14 mouse cellular contexts compared by ENCODE assay signal in genomic region chr11:117138795-117139463, GRCm38 (mm10). TPM values are rescaled to one million over a fixed set of nuclear protein-coding genes. Genes with fewer than 3 reads are reported as not detected.
DNase-seq lines count a peak whose midpoint lies in the region; ATAC-seq and TF ChIP-seq lines count a peak whose summit lies in the region.
"Had no signal": no experiment of that assay in that cellular context is flagged by ENCODE, and none has a peak within 500 bp of the region (broad histone marks: within the 10 kb centered on the region; RNA-seq: fewer than 3 reads in every experiment).

No protein-coding gene starts in this region.

- H3K36me3 ChIP-seq in heart, adult 2 months (ENCODE audit: control insufficient read depth, insufficient read depth, low read length) = peaks cover 10% of the 10 kb centered on the region; the same call in 1 of the 2 replicates
- H3K36me3 ChIP-seq in G1E (replicated peaks) = peaks cover 89% of the 10 kb centered on the region
- peaks cover 37% of the 10 kb centered on the region for H3K36me3 ChIP-seq in heart, embryonic 13.5 days

- no peaks in the 10 kb centered on the region for H3K27me3 ChIP-seq in heart, adult 2 months (ENCODE audit: control insufficient read depth, insufficient read depth, low read length)
- H3K27me3 ChIP-seq in G1E (ENCODE audit: insufficient read depth, low read length) = no peaks in the 10 kb centered on the region
- no peaks in the 10 kb centered on the region for H3K27me3 ChIP-seq in heart, embryonic 13.5 days (replicated peaks)
- H3K27me3 ChIP-seq: intestine, embryonic 15.5 days had no signal

- TF ChIP-seq POLR2A in heart, adult 2 months (IDR thresholded peaks at IDR 0.05; ENCODE audit: insufficient read depth, low read depth, low read length) = no peak

- peak; percentile 42 for TF ChIP-seq CTCF in heart, adult 2 months (IDR thresholded peaks at IDR 0.05)
- TF ChIP-seq CTCF in G1E (IDR thresholded peaks at IDR 0.05; ENCODE audit: low read depth, low read length) = no peak

- H3K27ac ChIP-seq in heart, adult 2 months = peak overlapping the region; percentile 42
- H3K27ac ChIP-seq in heart, embryonic 13.5 days (replicated peaks) = peak overlapping the region; percentile 40; the same call in 1 of the 2 replicates
- H3K27ac ChIP-seq: intestine, embryonic 15.5 days had no signal

- peaks cover 8% of the 10 kb centered on the region for H3K79me2 ChIP-seq in heart, adult 2 months (replicated peaks; ENCODE audit: control insufficient read depth, insufficient read depth, low read length)

- no peaks in the 10 kb centered on the region for H3K9me3 ChIP-seq in G1E (replicated peaks)
- H3K9me3 ChIP-seq in heart, embryonic 13.5 days = no peaks in the 10 kb centered on the region
- H3K9me3 ChIP-seq: intestine, embryonic 15.5 days had no signal

- 37% methylated on average over 12 of the region's 12 CpGs for WGBS in heart, adult 2 months
- 41% methylated on average over 12 of the region's 12 CpGs for WGBS in heart, embryonic 13.5 days

- peak; percentile 71 to 73 for DNase-seq in cerebellum, postnatal 10 days
- no peak for DNase-seq in cerebellum, adult 9-11 months
- peak; percentile 61 to 74 for DNase-seq in heart, adult 2 months
- DNase-seq in heart, adult 8-10 months (ENCODE audit: low spot score) = no peak
- peak; percentile 49 for DNase-seq in G1E (ENCODE audit: low spot score)
- DNase-seq in urinary bladder, adult 18-20 months (ENCODE audit: low spot score in 2 of 2) = no peak
- DNase-seq in right cerebral cortex, adult 2 months (ENCODE audit: low spot score in 2 of 2) = no peak
- DNase-seq: embryo, embryonic 11 days; kidney, postnatal 4 days; lung, adult 2 months; retina, postnatal 1 day; thymus, postnatal 25 days had no signal

- 0 out of 2 replicates have a peak overlapping the region, but pooled peaks have one; percentile 5 for H3K4me2 ChIP-seq in heart, embryonic 13.5 days
- H3K4me2 ChIP-seq: intestine, embryonic 15.5 days had no signal

- intact Hi-C loops in heart, adult 2 months (cut with DNase I) = no loop called here

- no peak overlapping the region for H3K9ac ChIP-seq in heart, adult 2 months (ENCODE audit: low read depth, low read length)
- peak overlapping the region; percentile 62; the same call in 1 of the 2 replicates for H3K9ac ChIP-seq in heart, embryonic 13.5 days
- H3K9ac ChIP-seq: intestine, embryonic 15.5 days had no signal

- TF ChIP-seq EP300 in heart, adult 2 months (IDR thresholded peaks at IDR 0.05; ENCODE audit: insufficient read depth, low read depth, low read length) = peak; percentile 92

- H3K4me1 ChIP-seq in heart, adult 2 months (ENCODE audit: control insufficient read depth, insufficient read depth, low read length) = peaks cover 41% of the 10 kb centered on the region
- peaks cover 85% of the 10 kb centered on the region for H3K4me1 ChIP-seq in G1E (ENCODE audit: insufficient read depth, low read depth, low read length)
- H3K4me1 ChIP-seq in heart, embryonic 13.5 days = peaks cover 69% of the 10 kb centered on the region

- ATAC-seq in G1E (ENCODE audit: extremely low read depth, insufficient number of reproducible peaks, low FRiP score, poor library complexity, severe bottlenecking) = no peak
- no peak for ATAC-seq in heart, embryonic 13.5 days (ENCODE audit: extremely low read depth, insufficient number of reproducible peaks, low FRiP score, low TSS enrichment)

- no peak overlapping the region for H3K4me3 ChIP-seq in heart, adult 2 months
- H3K4me3 ChIP-seq in G1E (ENCODE audit: low read depth, low read length) = no peak overlapping the region; the same call in 1 of the 2 replicates
- H3K4me3 ChIP-seq in heart, embryonic 13.5 days = no peak overlapping the region
- H3K4me3 ChIP-seq: intestine, embryonic 15.5 days had no signal

RNA-seq across cellular contexts. Expression of gene Sec14l1, which starts 24.0 kb away (rescaled TPM):
- 10 to 100 TPM; 65.4 to 89.5 TPM for total RNA-seq in heart, adult 2 months (2021)
- 71.5 and 83.9 TPM in 2 replicates for polyA plus RNA-seq in heart, adult 2 months (2012; rRNA removed)
- 10 to 100 TPM; 61.1 to 74.3 (median 69.2) TPM for total RNA-seq in heart, adult 8-10 months (2022)
- 72.9 and 82.8 TPM in 2 replicates for total RNA-seq in G1E (2014; fragmentation: Nextera tagmentation)
- total RNA-seq in G1E (2017) = 76.1 and 77.8 TPM in 2 replicates
- 88.9 and 95.5 TPM in 2 replicates for polyA plus RNA-seq in G1E (2012)
- 44.5 and 45.3 TPM in 2 replicates for polyA plus RNA-seq in heart, embryonic 13.5 days (2015; fragmentation: Nextera tagmentation; extraction: Ambion mirVana)

Comparison
In these comparisons a context has a peak if more than half of its experiments do, and no peak if none do; other contexts are left out.
1. DNase-seq: peak in cerebellum, postnatal 10 days (2 of 2), heart, adult 2 months (2 of 2) and G1E (single experiment); none in cerebellum, adult 9-11 months (single experiment), heart, adult 8-10 months (single experiment), urinary bladder, adult 18-20 months (0 of 2) and right cerebral cortex, adult 2 months (0 of 2).